Mouse (Mus musculus) E14TG2a.4 (cell line): ENCODE measurements around the gene Vps54.

Experiments
- H3K27me3 ChIP-seq: 2 replicates; pipeline ENCODE4 v1.6.1; 2014; ENCODE audit warnings: low read length, control low read depth; ENCODE audit not compliant: insufficient read depth
- H3K36me3 ChIP-seq: 2 replicates; pipeline ENCODE4 v1.6.1; 2014; ENCODE audit warnings: low read length, control low read depth; ENCODE audit not compliant: insufficient read depth
- H3K4me1 ChIP-seq: replicated peaks from 2 replicates; pipeline ENCODE4 v1.6.1; 2014; ENCODE audit warnings: low read depth, low read length, control low read depth
- H3K4me3 ChIP-seq: replicated peaks from 2 replicates; pipeline ENCODE4 v1.5.1; 2014; ENCODE audit warnings: mild to moderate bottlenecking, low read length
- H3K9me3 ChIP-seq: 2 replicates; pipeline ENCODE4 v1.6.1; 2014; ENCODE audit warnings: low read length, control low read depth
- CTCF ChIP-seq: conservative IDR thresholded peaks from 2 replicates; pipeline ENCODE4 v1.5.1; 2014; ENCODE audit warnings: low read length
- NANOG ChIP-seq: IDR thresholded peaks from 2 replicates; pipeline ENCODE4 v1.6.1; 2014; ENCODE audit warnings: borderline replicate concordance, low read length, mixed read lengths
- POU5F1 ChIP-seq: IDR thresholded peaks from 2 replicates; pipeline ENCODE4 v1.6.1; 2014; ENCODE audit warnings: low read length, borderline replicate concordance

Gene Vps54

GRCm38 (mm10) chr11:21370399-21371121, 131.5 kb downstream of the Vps54 start:
- TF ChIP-seq POU5F1 (no peak), CTCF (no peak), NANOG (no peak)
- no peaks in the 10 kb centered on the region for H3K36me3 ChIP-seq
- H3K4me1 ChIP-seq: peaks cover 16% of the 10 kb centered on the region
- H3K9me3 ChIP-seq: no peaks in the 10 kb centered on the region
- H3K4me3 ChIP-seq: peak overlapping the region; percentile 94
- H3K27me3 ChIP-seq: peaks cover 13% of the 10 kb centered on the region
